Mouse (Mus musculus) NIH3T3 (cell line): Measurements from ENCODE around the gene Ifit2.
A peak's percentile ranks its signal among the peaks of the same experiment; 100 is the strongest.
"Not testable (repeated sequence)": the region's sequence is repeated elsewhere in the genome, so short reads cannot be mapped to it uniquely, and the experiment has no call there.

Experiments
- DNase-seq: peaks from one replicate; pipeline ENCODE4 v3.0.0-alpha.2; 2012; ENCODE audit warnings: low read depth

Ifit2 gene

GRCm38 (mm10) chr19:34547976-34548375 lies 2.5 kb upstream of the Ifit2 start:
- peak; percentile 95 for DNase-seq

GRCm38 (mm10) chr19:34550205-34550533 lies 325 bp upstream of the Ifit2 start:
- DNase-seq = no peak

- DNase-seq = peak; percentile 83
These were observed 1.5 kb downstream of the Ifit2 start for GRCm38 (mm10) chr19:34551981-34552380.

- peak; percentile 80 for DNase-seq
These were observed 2.5 kb downstream of the Ifit2 start for GRCm38 (mm10) chr19:34553021-34553420.

- DNase-seq = peak; percentile 39
These were observed 3.0 kb downstream of the Ifit2 start for GRCm38 (mm10) chr19:34553522-34553921.

- no peak for DNase-seq
These were observed 3.6 kb downstream of the Ifit2 start for GRCm38 (mm10) chr19:34554061-34554460.

GRCm38 (mm10) chr19:34556621-34557020 lies 6.1 kb downstream of the Ifit2 start:
- no peak for DNase-seq

GRCm38 (mm10) chr19:34562556-34562955 lies 12.1 kb downstream of the Ifit2 start:
- no peak for DNase-seq

GRCm38 (mm10) chr19:34566178-34566784 lies 15.8 kb downstream of the Ifit2 start:
- DNase-seq = no peak

- peak; percentile 72 for DNase-seq
These were observed 18.7 kb downstream of the Ifit2 start for GRCm38 (mm10) chr19:34568988-34569895.

- no peak for DNase-seq
These were observed 19.5 kb downstream of the Ifit2 start for GRCm38 (mm10) chr19:34569896-34570476.

GRCm38 (mm10) chr19:34571080-34571479 lies 20.6 kb downstream of the Ifit2 start:
- no peak for DNase-seq

- DNase-seq = no peak
These were observed 23.2 kb downstream of the Ifit2 start for GRCm38 (mm10) chr19:34573650-34574049.

GRCm38 (mm10) chr19:34577121-34577520 lies 26.6 kb downstream of the Ifit2 start:
- DNase-seq = peak; percentile 38

GRCm38 (mm10) chr19:34582696-34583095 lies 32.2 kb downstream of the Ifit2 start:
- not testable (repeated sequence) for DNase-seq

- DNase-seq = peak; percentile 63
These were observed 32.8 kb downstream of the Ifit2 start, which contains the start of gene Ifit3 for GRCm38 (mm10) chr19:34583126-34583766. Gene Ifit3, plus strand, starts transcription at chr19:34583531.

GRCm38 (mm10) chr19:34585740-34586458 lies 35.4 kb downstream of the Ifit2 start:
- DNase-seq = peak; percentile 44

- peak; percentile 21 for DNase-seq
These were observed 37.6 kb downstream of the Ifit2 start for GRCm38 (mm10) chr19:34587898-34588692.

GRCm38 (mm10) chr19:34588959-34589358 lies 38.5 kb downstream of the Ifit2 start:
- no peak for DNase-seq

GRCm38 (mm10) chr19:34593456-34593855 lies 43.0 kb downstream of the Ifit2 start:
- no peak for DNase-seq

- DNase-seq = not testable (repeated sequence)
These were observed 44.0 kb downstream of the Ifit2 start for GRCm38 (mm10) chr19:34594523-34594922.
